Mouse (Mus musculus): ENCODE measurements around the gene Glt28d2.

Glt28d2 gene

DNA sequence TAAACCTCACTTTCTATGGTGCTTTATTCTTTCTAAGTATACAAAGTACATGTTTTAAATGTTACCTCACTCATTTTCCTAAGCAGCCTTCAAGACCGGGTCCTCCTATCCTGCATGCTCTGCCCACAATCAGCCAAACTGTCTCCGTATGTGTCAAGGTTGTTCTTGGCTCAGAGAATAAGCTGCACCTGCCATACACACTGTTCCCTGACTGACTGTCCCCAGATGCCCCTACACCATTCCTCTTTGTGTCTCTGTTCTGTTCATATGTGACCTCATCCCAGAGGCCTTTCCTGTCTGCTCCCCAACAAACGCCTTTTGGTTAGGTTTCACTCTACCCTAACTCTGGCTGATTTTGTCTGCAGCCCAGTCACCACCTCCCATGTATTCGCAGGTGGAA, 60.0 kb downstream of the Glt28d2 start:
- no peak for DNase-seq (ENCODE audit: low read depth)

DNA sequence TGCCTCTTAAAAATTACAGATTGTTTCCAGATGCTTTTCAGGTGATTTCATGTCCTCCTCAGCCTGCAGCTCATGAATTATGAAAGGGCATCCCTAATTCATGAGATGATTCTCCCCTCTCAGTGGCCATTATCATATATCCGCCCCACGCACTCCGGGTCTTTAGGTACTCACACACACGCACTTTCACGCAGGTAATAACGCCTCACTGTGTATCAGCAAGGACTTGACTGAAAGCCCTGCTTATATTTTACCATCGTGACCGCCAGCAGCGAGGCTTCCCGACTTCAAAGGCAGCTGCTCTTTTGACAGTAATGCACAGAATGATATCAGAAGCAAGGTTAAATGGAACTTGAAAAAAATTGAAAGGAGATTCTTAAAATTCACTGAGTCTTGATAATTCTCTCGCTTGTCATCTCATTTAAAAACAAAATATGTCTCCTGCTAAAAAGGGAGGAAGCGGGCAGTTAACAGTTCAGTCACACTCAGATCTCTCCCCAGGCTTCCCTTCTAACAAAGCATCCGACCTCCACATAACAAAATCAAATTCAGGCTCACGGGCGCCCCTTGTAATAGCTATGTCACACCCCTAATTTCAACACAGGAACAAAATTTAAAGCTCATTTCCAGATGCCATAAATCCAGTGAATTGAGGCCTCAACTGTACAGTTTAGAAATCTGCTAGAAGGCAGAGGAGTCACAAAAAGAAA, 66.3 kb downstream of the Glt28d2 start:
- DNase-seq (ENCODE audit: low read depth) = no peak

All from c-Kit-positive CD71-positive TER-119-negative erythroid progenitor cells, embryonic 14.5 days (primary cell).